24 mouse cellular contexts compared by ENCODE assay signal in genomic region chr3:29968433-29968949, GRCm38 (mm10).
DNase-seq lines count a peak whose midpoint lies in the region; ATAC-seq and TF ChIP-seq lines count a peak whose summit lies in the region.
"Had no signal": no experiment of that assay in that cellular context is flagged by ENCODE, and none has a peak within 500 bp of the region (broad histone marks: within the 10 kb centered on the region; RNA-seq: fewer than 3 reads in every experiment).

No protein-coding gene starts in this region.

- H3K9ac ChIP-seq in hindbrain, embryonic 13.5 days = no peak overlapping the region
- H3K9ac ChIP-seq in hindbrain, embryonic 11.5 days (ENCODE audit: low read depth, low read length) = no peak overlapping the region
- no peak overlapping the region for H3K9ac ChIP-seq in stomach, embryonic 14.5 days (replicated peaks; ENCODE audit: low read depth, low read length)
- H3K9ac ChIP-seq in stomach, postnatal 0 days (ENCODE audit: low read length) = no peak overlapping the region
- H3K9ac ChIP-seq: embryonic facial prominence, embryonic 12.5 days; forebrain, postnatal 0 days; limb, embryonic 15.5 days; liver, embryonic 14.5 days had no signal

- peak overlapping the region; percentile 20; the same call in 1 of the 2 replicates for H3K4me2 ChIP-seq in hindbrain, embryonic 13.5 days
- H3K4me2 ChIP-seq in hindbrain, embryonic 11.5 days (replicated peaks; ENCODE audit: low read depth, low read length) = no peak overlapping the region
- H3K4me2 ChIP-seq in stomach, embryonic 14.5 days (replicated peaks; ENCODE audit: low read depth, low read length) = 0 out of 2 replicates have a peak overlapping the region, but pooled peaks have one; percentile 15
- no peak overlapping the region for H3K4me2 ChIP-seq in stomach, postnatal 0 days (replicated peaks; ENCODE audit: low read depth)
- H3K4me2 ChIP-seq: embryonic facial prominence, embryonic 12.5 days; limb, embryonic 15.5 days; midbrain, embryonic 11.5 days had no signal

- no peaks in the 10 kb centered on the region for H3K36me3 ChIP-seq in hindbrain, embryonic 13.5 days
- H3K36me3 ChIP-seq in hindbrain, embryonic 11.5 days (ENCODE audit: control insufficient read depth, insufficient read depth, low read length) = no peaks in the 10 kb centered on the region
- peaks cover 4% of the 10 kb centered on the region; the same call in 1 of the 2 replicates for H3K36me3 ChIP-seq in stomach, embryonic 14.5 days (ENCODE audit: control insufficient read depth, insufficient read depth, low read length)
- H3K36me3 ChIP-seq in stomach, postnatal 0 days (ENCODE audit: control insufficient read depth, insufficient read depth, low read length) = no peaks in the 10 kb centered on the region
- H3K36me3 ChIP-seq: embryonic facial prominence, embryonic 12.5 days; G1E; limb, embryonic 15.5 days had no signal

- ATAC-seq in hindbrain, embryonic 13.5 days (ENCODE audit: low FRiP score) = no peak
- ATAC-seq in hindbrain, embryonic 11.5 days (ENCODE audit: low FRiP score) = no peak
- no peak for ATAC-seq in stomach, embryonic 14.5 days (ENCODE audit: insufficient number of reproducible peaks, insufficient read depth, low FRiP score, low read depth)
- no peak for ATAC-seq in stomach, postnatal 0 days (ENCODE audit: low FRiP score, low TSS enrichment)
- ATAC-seq: forebrain, postnatal 0 days had no signal

- no peaks in the 10 kb centered on the region for H3K9me3 ChIP-seq in hindbrain, embryonic 13.5 days
- no peaks in the 10 kb centered on the region for H3K9me3 ChIP-seq in hindbrain, embryonic 11.5 days (ENCODE audit: control insufficient read depth, low read length)
- no peaks in the 10 kb centered on the region for H3K9me3 ChIP-seq in stomach, embryonic 14.5 days (ENCODE audit: control insufficient read depth, low read depth, low read length)
- H3K9me3 ChIP-seq in stomach, postnatal 0 days (ENCODE audit: control insufficient read depth, low read length) = no peaks in the 10 kb centered on the region
- H3K9me3 ChIP-seq: embryonic facial prominence, embryonic 12.5 days; G1E; limb, embryonic 15.5 days had no signal

- no peaks in the 10 kb centered on the region for H3K27me3 ChIP-seq in hindbrain, embryonic 13.5 days
- no peaks in the 10 kb centered on the region for H3K27me3 ChIP-seq in hindbrain, embryonic 11.5 days (ENCODE audit: control insufficient read depth, insufficient read depth, low read length)
- H3K27me3 ChIP-seq in stomach, embryonic 14.5 days (ENCODE audit: control insufficient read depth, insufficient read depth, low read length) = no peaks in the 10 kb centered on the region
- H3K27me3 ChIP-seq in stomach, postnatal 0 days (ENCODE audit: control insufficient read depth, insufficient read depth, low read length) = no peaks in the 10 kb centered on the region
- H3K27me3 ChIP-seq: CH12.LX; embryonic facial prominence, embryonic 12.5 days; limb, embryonic 15.5 days had no signal

- 70% methylated on average over 11 of the region's 11 CpGs for WGBS in hindbrain, embryonic 13.5 days
- 87% methylated on average over 11 of the region's 11 CpGs for WGBS in hindbrain, embryonic 11.5 days
- WGBS in stomach, embryonic 14.5 days = 34% methylated on average over 11 of the region's 11 CpGs
- 51% methylated on average over 11 of the region's 11 CpGs for WGBS in stomach, postnatal 0 days

- DNase-seq in hindbrain, embryonic 11.5 days (ENCODE audit: low spot score) = no peak
- DNase-seq in stomach, postnatal 0 days (ENCODE audit: low spot score) = no peak
- DNase-seq in lung, postnatal 25 days (ENCODE audit: low spot score) = peak; percentile 37
- DNase-seq in kidney, postnatal 36 days = no peak
- no peak for DNase-seq in adrenal gland, adult 18-20 months (ENCODE audit: low spot score in 2 of 2)
- DNase-seq: adrenal gland, adult 8-10 months; B cell, adult 2 months; cerebellum, adult 11-12 months; cerebellum, postnatal 25 days; gastrocnemius, postnatal 14 days; heart, adult 11 months; heart, postnatal 14 days; kidney, adult 18-20 months; left cerebral cortex, postnatal 4 days had no signal

- no peak overlapping the region for H3K27ac ChIP-seq in hindbrain, embryonic 13.5 days
- H3K27ac ChIP-seq in hindbrain, embryonic 11.5 days (ENCODE audit: low read depth, low read length) = no peak overlapping the region
- no peak overlapping the region for H3K27ac ChIP-seq in stomach, embryonic 14.5 days (ENCODE audit: low read length)
- H3K27ac ChIP-seq in stomach, postnatal 0 days (replicated peaks) = no peak overlapping the region
- H3K27ac ChIP-seq: embryonic facial prominence, embryonic 12.5 days; left cerebral cortex, adult 2 months; limb, embryonic 15.5 days; liver, embryonic 14.5 days had no signal

- TF ChIP-seq CTCF in stomach, postnatal 0 days (IDR thresholded peaks at IDR 0.05; ENCODE audit: low read depth) = no peak

- H3K4me3 ChIP-seq in hindbrain, embryonic 13.5 days = no peak overlapping the region
- H3K4me3 ChIP-seq in hindbrain, embryonic 11.5 days (ENCODE audit: low read depth, low read length) = no peak overlapping the region
- H3K4me3 ChIP-seq in stomach, embryonic 14.5 days (ENCODE audit: low read depth, low read length) = no peak overlapping the region
- H3K4me3 ChIP-seq in stomach, postnatal 0 days (ENCODE audit: low read depth, low read length) = no peak overlapping the region
- H3K4me3 ChIP-seq: embryonic facial prominence, embryonic 12.5 days; left cerebral cortex, adult 2 months; limb, embryonic 15.5 days had no signal

- H3K4me1 ChIP-seq in hindbrain, embryonic 13.5 days (replicated peaks) = 0 out of 2 replicates have a peak, but pooled peaks cover 6% of the 10 kb centered on the region
- H3K4me1 ChIP-seq in hindbrain, embryonic 11.5 days (replicated peaks; ENCODE audit: control insufficient read depth, insufficient read depth, low read length) = no peaks in the 10 kb centered on the region
- H3K4me1 ChIP-seq in stomach, embryonic 14.5 days (ENCODE audit: control insufficient read depth, insufficient read depth, low read length) = peaks cover 3% of the 10 kb centered on the region; the same call in 1 of the 2 replicates
- H3K4me1 ChIP-seq in stomach, postnatal 0 days (replicated peaks; ENCODE audit: control insufficient read depth, insufficient read depth) = no peaks in the 10 kb centered on the region
- H3K4me1 ChIP-seq: embryonic facial prominence, embryonic 12.5 days; limb, embryonic 15.5 days had no signal

- TF ChIP-seq EP300 in stomach, postnatal 0 days (optimal IDR thresholded peaks at IDR 0.05) = no peak

Comparison
In these comparisons a context has a peak if more than half of its experiments do, and no peak if none do; other contexts are left out.
1. H3K4me2 ChIP-seq: peak in hindbrain, embryonic 13.5 days (single experiment) and stomach, embryonic 14.5 days (single experiment); none in hindbrain, embryonic 11.5 days (single experiment) and stomach, postnatal 0 days (single experiment).